Mouse (Mus musculus): ENCODE data around the gene Trpv1. TPM values are rescaled to one million over a fixed set of nuclear protein-coding genes. Genes with fewer than 3 reads are reported as not detected.
A peak's percentile ranks its signal among the peaks of the same experiment; 100 is the strongest.

Gene Trpv1
- total and polyA plus RNA-seq, 2 experiments, result 0.18 to 0.28 TPM

DNA sequence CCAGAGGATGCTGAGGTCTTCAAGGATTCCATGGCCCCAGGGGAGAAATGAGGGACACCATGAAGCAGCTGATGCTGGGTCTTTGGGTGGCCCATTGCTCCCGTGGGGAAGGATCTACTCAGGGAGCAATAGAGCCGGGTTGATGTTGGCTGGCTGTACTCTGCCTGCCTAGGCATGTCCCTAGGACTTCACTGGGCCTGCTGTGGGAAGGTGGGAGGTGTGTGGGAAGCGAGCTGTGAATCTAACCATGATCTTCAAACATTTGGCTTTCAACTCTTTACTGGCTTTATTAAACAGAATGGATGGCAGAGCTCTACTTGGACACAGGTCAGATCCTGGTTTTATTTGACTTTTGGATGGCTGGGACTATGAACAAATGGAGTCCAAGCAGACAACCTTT, 26.4 kb downstream of the Trpv1 start:
- TF ChIP-seq CTCF (IDR thresholded peaks at IDR 0.05; ENCODE audit: low read depth, low read length) (no peak), POLR2A (IDR thresholded peaks at IDR 0.05; ENCODE audit: extremely low read depth, insufficient read depth, low read length) (no peak)
- H3K4me3 ChIP-seq (ENCODE audit: insufficient read depth, low read depth, low read length), result no peak overlapping the region
- H3K27ac ChIP-seq (replicated peaks; ENCODE audit: insufficient read depth, low read depth, low read length), result no peak overlapping the region
- no peaks in the 10 kb centered on the region for H3K36me3 ChIP-seq (ENCODE audit: control insufficient read depth, insufficient read depth, low read length)
- no peak overlapping the region for H3K9ac ChIP-seq (ENCODE audit: low read depth, low read length)
- H3K79me2 ChIP-seq (ENCODE audit: control insufficient read depth, insufficient read depth, low read length), result no peaks in the 10 kb centered on the region
- DNase-seq (ENCODE audit: extremely low read depth, low read depth, low spot score), result no peak
- WGBS, result 73% methylated on average over 3 of the region's 3 CpGs
- no peaks in the 10 kb centered on the region for H3K4me1 ChIP-seq (ENCODE audit: control insufficient read depth, insufficient read depth, low read length)
- H3K27me3 ChIP-seq (ENCODE audit: control insufficient read depth, insufficient read depth, low read length), result no peaks in the 10 kb centered on the region

DNA sequence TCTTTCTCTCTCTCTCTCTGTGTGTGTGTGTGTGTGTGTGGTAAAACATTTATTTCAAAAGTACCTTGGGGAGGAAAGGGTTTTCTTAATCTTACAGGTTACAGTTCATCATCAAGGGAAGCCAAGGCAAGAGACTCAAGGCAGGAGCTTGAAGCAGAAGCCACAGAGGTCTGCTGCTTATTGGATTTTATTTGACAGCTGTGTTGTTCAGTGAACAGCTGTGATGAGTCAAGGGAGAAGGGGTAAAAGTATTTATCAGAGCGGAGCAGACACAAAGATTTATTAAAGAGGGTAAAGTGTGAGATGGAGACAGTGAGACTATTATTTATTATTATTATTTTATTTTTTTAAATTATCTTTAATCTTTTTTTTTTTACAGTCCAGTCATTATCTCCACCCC, 27.3 kb downstream of the Trpv1 start:
- no peak for DNase-seq (ENCODE audit: extremely low read depth, low read depth, low spot score)
- no peak overlapping the region for H3K27ac ChIP-seq (replicated peaks; ENCODE audit: insufficient read depth, low read depth, low read length)
- TF ChIP-seq POLR2A (IDR thresholded peaks at IDR 0.05; ENCODE audit: extremely low read depth, insufficient read depth, low read length) (no peak), CTCF (IDR thresholded peaks at IDR 0.05; ENCODE audit: low read depth, low read length) (no peak)
- H3K79me2 ChIP-seq (ENCODE audit: control insufficient read depth, insufficient read depth, low read length), result no peaks in the 10 kb centered on the region
- H3K9ac ChIP-seq (ENCODE audit: low read depth, low read length), result no peak overlapping the region
- no peak overlapping the region for H3K4me3 ChIP-seq (ENCODE audit: insufficient read depth, low read depth, low read length)
- H3K27me3 ChIP-seq (ENCODE audit: control insufficient read depth, insufficient read depth, low read length), result no peaks in the 10 kb centered on the region
- H3K4me1 ChIP-seq (ENCODE audit: control insufficient read depth, insufficient read depth, low read length), result no peaks in the 10 kb centered on the region
- WGBS, result 90% methylated on average over 1 of the region's 1 CpGs
- H3K36me3 ChIP-seq (ENCODE audit: control insufficient read depth, insufficient read depth, low read length), result no peaks in the 10 kb centered on the region

DNA sequence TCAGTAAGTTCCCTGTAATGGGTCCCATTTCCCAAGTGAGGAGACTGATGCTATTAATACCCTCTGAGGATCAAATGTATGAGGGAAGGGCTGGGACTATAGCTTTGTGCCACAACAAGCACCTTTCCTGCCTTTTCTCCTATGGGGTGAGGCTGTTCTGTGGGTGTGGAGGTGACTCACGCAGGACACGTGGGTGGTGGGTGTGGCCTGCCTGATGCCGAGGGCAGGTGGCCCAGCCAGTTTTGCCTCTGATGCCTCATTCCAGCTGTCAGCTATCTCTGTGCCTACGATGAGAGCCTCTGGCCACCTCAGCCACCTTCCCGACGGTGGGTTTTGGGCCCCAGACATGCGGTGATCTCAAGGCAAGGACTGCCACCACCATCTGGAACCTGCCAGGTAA, 33.2 kb downstream of the Trpv1 start, which contains the start of gene Trpv3:
Trpv3 (plus strand) TSS at position 122 of the 400 bp plus-strand sequence.
- Histone ChIP-seq H3K27ac (replicated peaks; ENCODE audit: insufficient read depth, low read depth, low read length) (no peak within 1 kb of the TSS), H3K79me2 (ENCODE audit: control insufficient read depth, insufficient read depth, low read length) (no peaks in the 10 kb centered on the region), H3K9ac (ENCODE audit: low read depth, low read length) (no peak within 1 kb of the TSS), H3K4me3 (ENCODE audit: insufficient read depth, low read depth, low read length) (no peak within 1 kb of the TSS), H3K36me3 (ENCODE audit: control insufficient read depth, insufficient read depth, low read length) (no peaks in the 10 kb centered on the region), H3K4me1 (ENCODE audit: control insufficient read depth, insufficient read depth, low read length) (no peaks in the 10 kb centered on the region), H3K27me3 (ENCODE audit: control insufficient read depth, insufficient read depth, low read length) (no peaks in the 10 kb centered on the region)
- TF ChIP-seq CTCF (IDR thresholded peaks at IDR 0.05; ENCODE audit: low read depth, low read length), result no peak
- TF ChIP-seq POLR2A (IDR thresholded peaks at IDR 0.05; ENCODE audit: extremely low read depth, insufficient read depth, low read length), result no peak
- WGBS, result 78% methylated on average over 7 of the region's 7 CpGs
- no peak for DNase-seq (ENCODE audit: extremely low read depth, low read depth, low spot score)

DNA sequence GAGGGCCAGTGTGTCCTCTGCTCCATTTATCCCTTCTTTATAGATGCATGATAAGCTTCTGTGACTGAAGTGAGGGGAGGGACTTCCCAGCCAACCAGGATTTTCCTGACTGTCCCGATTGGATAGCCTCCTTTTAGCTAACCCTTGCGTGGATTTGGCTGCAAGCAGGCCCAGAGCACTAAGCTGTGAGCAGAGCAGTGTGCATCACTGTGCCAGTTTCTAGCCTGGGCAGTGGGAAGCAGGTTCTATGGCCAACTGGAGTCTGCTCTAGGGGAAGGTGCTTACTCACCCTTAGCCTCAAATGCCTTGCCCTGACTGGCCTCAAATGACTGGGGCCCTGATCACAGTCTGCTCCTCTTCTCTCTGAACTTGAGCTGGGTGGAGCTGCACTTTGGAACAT, 40.7 kb downstream of the Trpv1 start:
- H3K27ac ChIP-seq (replicated peaks; ENCODE audit: insufficient read depth, low read depth, low read length), result no peak overlapping the region
- no peaks in the 10 kb centered on the region for H3K36me3 ChIP-seq (ENCODE audit: control insufficient read depth, insufficient read depth, low read length)
- no peak for DNase-seq (ENCODE audit: extremely low read depth, low read depth, low spot score)
- WGBS, result 42% methylated on average over 2 of the region's 2 CpGs
- no peaks in the 10 kb centered on the region for H3K4me1 ChIP-seq (ENCODE audit: control insufficient read depth, insufficient read depth, low read length)
- no peak overlapping the region for H3K4me3 ChIP-seq (ENCODE audit: insufficient read depth, low read depth, low read length)
- no peak overlapping the region for H3K9ac ChIP-seq (ENCODE audit: low read depth, low read length)
- TF ChIP-seq POLR2A (IDR thresholded peaks at IDR 0.05; ENCODE audit: extremely low read depth, insufficient read depth, low read length) (no peak), CTCF (IDR thresholded peaks at IDR 0.05; ENCODE audit: low read depth, low read length) (no peak)
- H3K79me2 ChIP-seq (ENCODE audit: control insufficient read depth, insufficient read depth, low read length), result no peaks in the 10 kb centered on the region
- no peaks in the 10 kb centered on the region for H3K27me3 ChIP-seq (ENCODE audit: control insufficient read depth, insufficient read depth, low read length)

DNA sequence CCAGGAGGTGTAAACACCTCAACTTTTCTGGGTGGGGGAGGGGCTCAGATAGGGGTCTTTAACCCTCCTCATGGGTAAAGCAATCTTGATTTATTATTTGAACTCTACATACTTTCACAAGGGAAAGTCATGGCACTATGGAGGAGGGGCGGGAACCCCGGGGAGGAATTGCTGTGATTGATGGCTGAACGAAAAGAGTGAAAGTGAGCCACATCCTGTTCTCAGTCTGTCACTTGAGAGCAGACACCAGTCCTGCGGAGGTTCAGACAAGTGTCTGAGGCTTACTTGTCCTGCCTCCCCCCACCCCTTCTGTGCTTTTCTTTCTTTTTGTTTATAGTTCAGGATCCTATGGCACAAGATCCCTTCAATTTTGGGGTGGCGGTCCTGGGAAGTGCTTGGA, 46.6 kb downstream of the Trpv1 start:
- no peak overlapping the region for H3K4me3 ChIP-seq (ENCODE audit: insufficient read depth, low read depth, low read length)
- no peaks in the 10 kb centered on the region for H3K79me2 ChIP-seq (ENCODE audit: control insufficient read depth, insufficient read depth, low read length)
- H3K27me3 ChIP-seq (ENCODE audit: control insufficient read depth, insufficient read depth, low read length), result no peaks in the 10 kb centered on the region
- no peaks in the 10 kb centered on the region for H3K36me3 ChIP-seq (ENCODE audit: control insufficient read depth, insufficient read depth, low read length)
- H3K9ac ChIP-seq (ENCODE audit: low read depth, low read length), result no peak overlapping the region
- no peak overlapping the region for H3K27ac ChIP-seq (replicated peaks; ENCODE audit: insufficient read depth, low read depth, low read length)
- TF ChIP-seq POLR2A (IDR thresholded peaks at IDR 0.05; ENCODE audit: extremely low read depth, insufficient read depth, low read length), result no peak
- TF ChIP-seq CTCF (IDR thresholded peaks at IDR 0.05; ENCODE audit: low read depth, low read length), result no peak
- H3K4me1 ChIP-seq (ENCODE audit: control insufficient read depth, insufficient read depth, low read length), result no peaks in the 10 kb centered on the region
- 69% methylated on average over 5 of the region's 5 CpGs for WGBS
- no peak for DNase-seq (ENCODE audit: extremely low read depth, low read depth, low spot score)

DNA sequence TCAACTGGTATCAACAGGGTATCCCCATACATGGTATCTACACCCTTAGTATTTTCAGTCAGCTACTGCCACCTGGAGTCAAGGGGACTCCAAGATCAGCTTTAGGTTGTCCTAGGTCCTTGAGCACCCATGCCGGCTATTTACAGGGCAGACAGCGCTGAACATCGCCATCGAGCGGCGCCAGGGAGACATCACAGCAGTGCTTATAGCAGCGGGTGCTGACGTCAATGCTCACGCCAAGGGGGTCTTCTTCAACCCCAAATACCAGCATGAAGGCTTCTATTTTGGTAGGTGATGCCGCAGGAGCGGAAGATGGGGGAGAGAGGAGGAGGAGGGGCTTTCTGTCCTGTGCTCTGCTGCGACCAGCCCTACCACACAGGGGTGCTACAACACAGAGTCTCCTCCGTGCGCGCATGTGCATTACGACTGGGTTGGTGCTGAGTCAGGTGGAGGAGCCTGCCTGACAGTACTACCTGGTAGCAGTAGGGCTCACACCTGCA, 47.5 kb downstream of the Trpv1 start:
- Histone ChIP-seq H3K4me3 (ENCODE audit: insufficient read depth, low read depth, low read length) (0 out of 2 replicates have a peak overlapping the region, but pooled peaks have one; percentile 1), H3K27me3 (ENCODE audit: control insufficient read depth, insufficient read depth, low read length) (no peaks in the 10 kb centered on the region), H3K36me3 (ENCODE audit: control insufficient read depth, insufficient read depth, low read length) (no peaks in the 10 kb centered on the region), H3K27ac (replicated peaks; ENCODE audit: insufficient read depth, low read depth, low read length) (no peak overlapping the region), H3K79me2 (ENCODE audit: control insufficient read depth, insufficient read depth, low read length) (no peaks in the 10 kb centered on the region), H3K9ac (ENCODE audit: low read depth, low read length) (no peak overlapping the region), H3K4me1 (ENCODE audit: control insufficient read depth, insufficient read depth, low read length) (no peaks in the 10 kb centered on the region)
- DNase-seq (ENCODE audit: extremely low read depth, low read depth, low spot score), result peak; percentile 41
- 1% methylated on average over 16 of the region's 16 CpGs for WGBS
- TF ChIP-seq POLR2A (IDR thresholded peaks at IDR 0.05; ENCODE audit: extremely low read depth, insufficient read depth, low read length) (no peak), CTCF (IDR thresholded peaks at IDR 0.05; ENCODE audit: low read depth, low read length) (peak; percentile 86)

Measured in liver, adult 2 months (tissue).